Mouse (Mus musculus) heart, embryonic 11.5 days (tissue): ENCODE measurements around the gene Shisa8. TPM values are rescaled to one million over a fixed set of nuclear protein-coding genes. Genes with fewer than 3 reads are reported as not detected.

Experiments
- microRNA counts: library from miRNA; unstranded; fragments of <30 nt; microRNA quantifications from one replicate; lab custom pipeline; 2015
- microRNA-seq: library from miRNA; unstranded; fragments of <30 nt; microRNA quantifications from one replicate; pipeline ENCODE4, GENCODE M21; 2016; ENCODE audit warnings: borderline number of aligned reads
- polyA plus RNA-seq: library from polyadenylated mRNA; unstranded; fragments of >200 nt; fragmentation: Nextera tagmentation; extraction: Ambion mirVana; gene quantifications from 2 replicates; pipeline ENCODE4 v1.2.1, GENCODE M21; 2014

The Shisa8 gene
- polyA plus RNA-seq, 1 experiment from 2014 or later = 0.07 TPM

MicroRNA genes within 50 kb of the gene (microRNA counts, 519-probe panel; counts per million panel counts)
- microRNA mmu-miR-33 (lab: Ali Mortazavi, UCI) = 2,524 counts per million, percentile 8 among the panel's probes with 10 or more counts

Small RNAs within 50 kb of the gene (microRNA-seq; reads per million reads assigned to microRNA genes)
- 71.7 reads per million, percentile 61 among the genes with 10 or more reads in this experiment for gene Mir33

Other genes starting within 250 kb of the Shisa8 start
- gene 1700029P11Rik, start 232.3 kb downstream of the Shisa8 start, polyA plus RNA-seq = not detected in 2 replicates
- gene Xrcc6, start 225.0 kb downstream of the Shisa8 start, polyA plus RNA-seq = 80.9 and 81.0 TPM in 2 replicates
- gene Desi1, start 179.0 kb downstream of the Shisa8 start, polyA plus RNA-seq = 23.8 TPM in 2 replicates
- 193 and 203 TPM in 2 replicates for gene Snu13, start 165.2 kb downstream of the Shisa8 start, polyA plus RNA-seq
- not detected in 2 replicates for gene 4930407I10Rik, start 153.7 kb downstream of the Shisa8 start, polyA plus RNA-seq
- gene Mei1, start 142.8 kb downstream of the Shisa8 start, polyA plus RNA-seq = not detected in 2 replicates
- gene Ccdc134, start 84.9 kb downstream of the Shisa8 start, polyA plus RNA-seq = 9.5 and 9.6 TPM in 2 replicates
- gene Srebf2, start 65.6 kb downstream of the Shisa8 start, polyA plus RNA-seq = 82.3 and 88.1 TPM in 2 replicates
- 0.29 TPM in 1 of 2 replicates, not detected in the other for gene Tnfrsf13c, start 11.6 kb upstream of the Shisa8 start, polyA plus RNA-seq
- 59.7 and 67.3 TPM in 2 replicates for gene Cenpm, start 31.9 kb upstream of the Shisa8 start, polyA plus RNA-seq
- gene 1500009C09Rik, start 39.6 kb upstream of the Shisa8 start, polyA plus RNA-seq = not detected in 2 replicates
- 5.0 and 6.2 TPM in 2 replicates for gene Sept3, start 62.1 kb upstream of the Shisa8 start, polyA plus RNA-seq
- gene Wbp2nl, start 86.1 kb upstream of the Shisa8 start, polyA plus RNA-seq = 0.40 and 0.56 TPM in 2 replicates
- 33.4 and 38.7 TPM in 2 replicates for gene Naga, start 126.1 kb upstream of the Shisa8 start, polyA plus RNA-seq
- 10.0 and 11.3 TPM in 2 replicates for gene Pheta2, start 126.1 kb upstream of the Shisa8 start, polyA plus RNA-seq
- 320 and 330 TPM in 2 replicates for gene Smdt1, start 126.1 kb upstream of the Shisa8 start, polyA plus RNA-seq
- 462 and 487 TPM in 2 replicates for gene Ndufa6, start 141.5 kb upstream of the Shisa8 start, polyA plus RNA-seq
- gene Cyp2d22, start 167.4 kb upstream of the Shisa8 start, polyA plus RNA-seq = 4.1 and 4.4 TPM in 2 replicates
- not detected in 2 replicates for gene Cyp2d11, start 181.2 kb upstream of the Shisa8 start, polyA plus RNA-seq
- 0.40 TPM in 1 of 2 replicates, not detected in the other for gene Cyp2d10, start 194.4 kb upstream of the Shisa8 start, polyA plus RNA-seq
- not detected in 2 replicates for gene Cyp2d9, start 220.6 kb upstream of the Shisa8 start, polyA plus RNA-seq